Mouse (Mus musculus): Measurements from ENCODE around the gene Hfe2. TPM values are rescaled to one million over a fixed set of nuclear protein-coding genes. Genes with fewer than 3 reads are reported as not detected.
"Not testable (repeated sequence)": the region's sequence is repeated elsewhere in the genome, so short reads cannot be mapped to it uniquely, and the experiment has no call there.

Gene Hfe2
- polyA plus RNA-seq, 1 experiment from 2014 or later = 1.8 TPM

DNA sequence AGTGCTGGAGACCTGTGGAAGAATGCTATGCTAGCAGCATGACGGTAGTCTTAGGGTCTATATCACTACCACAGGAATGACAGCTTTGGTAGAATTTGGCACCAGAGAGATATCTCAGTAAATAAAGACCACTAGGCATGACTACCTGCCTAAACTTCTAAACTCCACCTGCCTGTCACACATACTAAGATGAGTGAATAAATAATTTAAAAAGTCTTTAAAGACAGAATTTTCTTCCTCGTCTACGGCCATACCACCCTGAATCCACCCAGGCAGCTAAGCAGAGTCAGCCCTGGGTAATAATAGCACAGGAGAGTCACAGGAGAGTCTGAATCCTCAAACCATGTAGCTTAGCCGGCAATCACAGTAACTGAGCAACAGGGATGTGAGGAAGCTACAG lies 40.1 kb upstream of the Hfe2 start:
- no peak overlapping the region for H3K27ac ChIP-seq (replicated peaks; ENCODE audit: low read depth, low read length)
- no peak overlapping the region for H3K4me2 ChIP-seq (ENCODE audit: low read depth, severe bottlenecking)
- WGBS = 79% methylated on average over 4 of the region's 4 CpGs
- H3K27me3 ChIP-seq (ENCODE audit: control insufficient read depth, insufficient read depth, low read length) = no peaks in the 10 kb centered on the region
- no peak overlapping the region for H3K4me3 ChIP-seq (ENCODE audit: low read depth, low read length)
- H3K9ac ChIP-seq (ENCODE audit: low read length) = 0 out of 2 replicates have a peak overlapping the region, but pooled peaks have one; percentile 0
- no peaks in the 10 kb centered on the region for H3K36me3 ChIP-seq (ENCODE audit: control insufficient read depth, insufficient read depth, low read length)
- peaks cover 3% of the 10 kb centered on the region; the same call in 1 of the 2 replicates for H3K4me1 ChIP-seq (ENCODE audit: control insufficient read depth, insufficient read depth, low read length)
- ATAC-seq (ENCODE audit: insufficient number of reproducible peaks, low FRiP score, low TSS enrichment, low read depth) (no peak), DNase-seq (ENCODE audit: low spot score) (no peak)
- H3K9me3 ChIP-seq (ENCODE audit: control insufficient read depth, low read length) = no peaks in the 10 kb centered on the region

- WGBS = 81% methylated on average over 2 of the region's 2 CpGs
- no peaks in the 10 kb centered on the region for H3K27me3 ChIP-seq (ENCODE audit: control insufficient read depth, insufficient read depth, low read length)
- no peaks in the 10 kb centered on the region for H3K9me3 ChIP-seq (ENCODE audit: control insufficient read depth, low read length)
- no peak overlapping the region for H3K27ac ChIP-seq (replicated peaks; ENCODE audit: low read depth, low read length)
- H3K4me3 ChIP-seq (ENCODE audit: low read depth, low read length) = no peak overlapping the region
- no peaks in the 10 kb centered on the region for H3K36me3 ChIP-seq (ENCODE audit: control insufficient read depth, insufficient read depth, low read length)
- DNase-seq (ENCODE audit: low spot score) (no peak), ATAC-seq (ENCODE audit: insufficient number of reproducible peaks, low FRiP score, low TSS enrichment, low read depth) (no peak)
- peaks cover 3% of the 10 kb centered on the region; the same call in 1 of the 2 replicates for H3K4me1 ChIP-seq (ENCODE audit: control insufficient read depth, insufficient read depth, low read length)
- 0 out of 2 replicates have a peak overlapping the region, but pooled peaks have one; percentile 0 for H3K9ac ChIP-seq (ENCODE audit: low read length)
- H3K4me2 ChIP-seq (ENCODE audit: low read depth, severe bottlenecking) = no peak overlapping the region
These were observed 39.6 kb upstream of the Hfe2 start for GRCm38 (mm10) chr3:96485361-96485760.

DNA sequence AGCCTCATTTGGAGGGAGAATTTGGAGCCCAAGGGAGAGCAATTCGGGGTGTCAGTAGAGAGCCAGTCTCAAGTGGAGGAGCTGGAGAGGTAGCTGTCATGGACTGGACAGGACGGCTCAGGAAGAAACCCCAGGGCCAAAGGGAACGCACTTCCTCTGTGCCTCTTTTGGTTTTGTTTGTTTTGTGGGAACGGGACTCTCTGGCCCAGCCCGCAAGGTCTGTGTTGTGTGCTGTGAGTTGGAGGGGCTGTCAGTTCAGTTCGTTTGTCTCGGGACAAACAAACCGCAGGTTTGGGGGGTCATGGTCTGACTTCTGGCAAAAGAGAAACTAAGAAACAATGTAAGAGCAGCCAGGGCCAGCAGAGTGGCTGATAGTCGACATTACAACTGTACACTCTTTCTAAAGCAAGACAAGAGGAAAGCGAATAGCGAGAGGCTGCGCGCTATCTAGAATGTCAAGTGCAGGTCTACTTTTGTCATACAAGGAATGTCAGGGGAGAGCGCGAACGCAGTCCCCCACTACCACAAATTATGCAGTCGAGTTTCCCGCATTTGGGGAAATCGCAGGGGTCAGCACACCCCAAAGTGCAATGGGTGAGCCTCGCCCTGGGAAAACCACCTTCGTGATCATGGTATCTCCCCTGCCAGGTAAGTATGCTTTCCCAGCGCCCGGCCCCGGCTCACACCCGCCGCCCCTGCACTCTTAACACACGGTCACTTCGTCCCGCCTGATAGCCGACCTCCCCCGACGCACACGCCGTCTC lies 38.7 kb upstream of the Hfe2 start:
- not testable (repeated sequence) for H3K36me3 ChIP-seq (ENCODE audit: control insufficient read depth, insufficient read depth, low read length); H3K9me3 ChIP-seq (ENCODE audit: control insufficient read depth, low read length); H3K4me1 ChIP-seq (ENCODE audit: control insufficient read depth, insufficient read depth, low read length); H3K4me3 ChIP-seq (ENCODE audit: low read depth, low read length); H3K27me3 ChIP-seq (ENCODE audit: control insufficient read depth, insufficient read depth, low read length); H3K4me2 ChIP-seq (ENCODE audit: low read depth, severe bottlenecking); H3K9ac ChIP-seq (ENCODE audit: low read length); H3K27ac ChIP-seq (replicated peaks; ENCODE audit: low read depth, low read length); DNase-seq (ENCODE audit: low spot score)
- WGBS = 0% methylated on average over 3 of the region's 34 CpGs
- ATAC-seq (ENCODE audit: insufficient number of reproducible peaks, low FRiP score, low TSS enrichment, low read depth) = peak; percentile 72

DNA sequence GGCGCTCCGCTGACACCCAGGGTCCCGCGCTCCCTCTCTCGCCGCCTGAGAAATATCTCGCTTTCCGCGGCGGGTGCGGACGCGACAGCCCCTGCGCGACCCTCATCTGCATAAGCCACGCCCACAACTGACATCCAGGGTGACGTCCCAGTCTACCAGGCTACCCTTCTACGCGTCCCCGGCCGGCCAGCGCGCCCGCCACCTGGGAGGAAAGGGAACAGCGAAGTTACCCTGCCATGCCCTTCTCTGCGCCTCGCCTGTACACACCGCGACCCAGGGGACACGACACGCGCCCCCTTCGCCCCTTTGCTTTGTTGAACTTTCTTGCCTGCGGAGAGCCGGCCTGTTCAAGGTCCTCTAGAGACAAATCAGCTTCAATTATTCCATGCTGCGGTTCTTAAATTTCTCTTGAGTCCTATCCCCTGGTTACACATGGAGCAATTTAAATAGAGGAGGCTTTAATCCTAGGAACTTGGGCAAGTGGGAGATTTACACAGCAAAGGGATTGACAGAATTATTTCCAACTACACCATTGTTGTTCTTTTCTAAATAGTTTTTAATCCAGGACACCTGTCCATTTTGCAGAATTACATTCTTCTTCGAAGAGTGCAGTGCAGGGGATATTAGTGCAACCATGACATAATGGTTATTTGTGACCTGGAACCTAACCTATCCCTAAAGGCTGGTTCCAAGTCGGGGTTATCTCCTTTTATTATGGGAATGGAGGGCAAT lies 38.0 kb upstream of the Hfe2 start:
- H3K4me1 ChIP-seq (ENCODE audit: control insufficient read depth, insufficient read depth, low read length); H3K4me3 ChIP-seq (ENCODE audit: low read depth, low read length); DNase-seq (ENCODE audit: low spot score); H3K9ac ChIP-seq (ENCODE audit: low read length); H3K27me3 ChIP-seq (ENCODE audit: control insufficient read depth, insufficient read depth, low read length); H3K9me3 ChIP-seq (ENCODE audit: control insufficient read depth, low read length); H3K36me3 ChIP-seq (ENCODE audit: control insufficient read depth, insufficient read depth, low read length); H3K27ac ChIP-seq (replicated peaks; ENCODE audit: low read depth, low read length): not testable (repeated sequence)
- peak overlapping the region; percentile 19; the same call in 1 of the 2 replicates for H3K4me2 ChIP-seq (ENCODE audit: low read depth, severe bottlenecking)
- peak; percentile 83 for ATAC-seq (ENCODE audit: insufficient number of reproducible peaks, low FRiP score, low TSS enrichment, low read depth)
- WGBS = 10% methylated on average over 5 of the region's 38 CpGs

DNA sequence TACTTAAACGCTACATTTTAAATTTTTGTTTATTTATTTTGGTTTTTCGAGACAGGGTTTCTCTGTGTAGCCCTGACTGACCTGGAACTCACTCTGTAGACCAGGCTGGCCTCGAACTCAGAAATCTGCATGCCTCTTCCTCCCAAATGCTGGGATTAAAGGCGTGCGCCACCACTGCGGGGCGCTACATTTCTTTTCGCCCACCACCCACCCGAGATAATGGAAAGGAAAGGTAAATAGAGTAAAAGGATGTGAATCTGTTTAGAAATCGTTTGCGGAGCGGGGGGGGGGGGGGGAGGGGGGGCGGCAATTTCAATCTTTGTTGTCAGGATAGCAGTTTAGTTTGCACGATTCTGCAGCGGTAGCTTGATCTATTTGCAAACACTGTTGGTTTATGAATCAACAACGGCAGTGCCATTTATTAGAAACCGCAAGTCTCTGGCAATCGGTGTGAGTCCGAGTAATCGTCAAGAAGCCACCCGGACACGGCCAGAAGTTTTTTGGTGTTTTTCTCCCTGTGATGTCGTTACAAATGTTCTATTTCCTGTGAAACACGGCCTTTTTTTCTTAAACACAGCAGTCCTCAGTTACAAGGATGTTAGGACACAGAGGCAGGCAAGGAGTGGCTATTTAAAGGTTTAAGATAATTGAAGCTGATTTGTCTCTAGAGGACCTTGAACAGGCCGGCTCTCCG lies 37.2 kb upstream of the Hfe2 start:
- DNase-seq (ENCODE audit: low spot score) = peak; percentile 50
- Histone ChIP-seq H3K36me3 (ENCODE audit: control insufficient read depth, insufficient read depth, low read length) (no peaks in the 10 kb centered on the region), H3K27me3 (ENCODE audit: control insufficient read depth, insufficient read depth, low read length) (no peaks in the 10 kb centered on the region), H3K4me2 (ENCODE audit: low read depth, severe bottlenecking) (peak overlapping the region; percentile 59), H3K4me3 (ENCODE audit: low read depth, low read length) (peak overlapping the region; percentile 19), H3K27ac (replicated peaks; ENCODE audit: low read depth, low read length) (peak overlapping the region; percentile 43; the same call in 1 of the 2 replicates), H3K4me1 (ENCODE audit: control insufficient read depth, insufficient read depth, low read length) (peaks cover 3% of the 10 kb centered on the region; the same call in 1 of the 2 replicates), H3K9me3 (ENCODE audit: control insufficient read depth, low read length) (no peaks in the 10 kb centered on the region), H3K9ac (ENCODE audit: low read length) (peak overlapping the region; percentile 18; the same call in 1 of the 2 replicates)
- 6% methylated on average over 26 of the region's 26 CpGs for WGBS
- no peak for ATAC-seq (ENCODE audit: insufficient number of reproducible peaks, low FRiP score, low TSS enrichment, low read depth)

DNA sequence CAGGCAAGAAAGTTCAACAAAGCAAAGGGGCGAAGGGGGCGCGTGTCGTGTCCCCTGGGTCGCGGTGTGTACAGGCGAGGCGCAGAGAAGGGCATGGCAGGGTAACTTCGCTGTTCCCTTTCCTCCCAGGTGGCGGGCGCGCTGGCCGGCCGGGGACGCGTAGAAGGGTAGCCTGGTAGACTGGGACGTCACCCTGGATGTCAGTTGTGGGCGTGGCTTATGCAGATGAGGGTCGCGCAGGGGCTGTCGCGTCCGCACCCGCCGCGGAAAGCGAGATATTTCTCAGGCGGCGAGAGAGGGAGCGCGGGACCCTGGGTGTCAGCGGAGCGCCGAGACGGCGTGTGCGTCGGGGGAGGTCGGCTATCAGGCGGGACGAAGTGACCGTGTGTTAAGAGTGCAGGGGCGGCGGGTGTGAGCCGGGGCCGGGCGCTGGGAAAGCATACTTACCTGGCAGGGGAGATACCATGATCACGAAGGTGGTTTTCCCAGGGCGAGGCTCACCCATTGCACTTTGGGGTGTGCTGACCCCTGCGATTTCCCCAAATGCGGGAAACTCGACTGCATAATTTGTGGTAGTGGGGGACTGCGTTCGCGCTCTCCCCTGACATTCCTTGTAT lies 36.6 kb upstream of the Hfe2 start:
- DNase-seq (ENCODE audit: low spot score); H3K9me3 ChIP-seq (ENCODE audit: control insufficient read depth, low read length); H3K36me3 ChIP-seq (ENCODE audit: control insufficient read depth, insufficient read depth, low read length); H3K27me3 ChIP-seq (ENCODE audit: control insufficient read depth, insufficient read depth, low read length); H3K4me1 ChIP-seq (ENCODE audit: control insufficient read depth, insufficient read depth, low read length); H3K9ac ChIP-seq (ENCODE audit: low read length): not testable (repeated sequence)
- Histone ChIP-seq H3K27ac (replicated peaks; ENCODE audit: low read depth, low read length) (peak overlapping the region; percentile 43; the same call in 1 of the 2 replicates), H3K4me2 (ENCODE audit: low read depth, severe bottlenecking) (peak overlapping the region; percentile 59), H3K4me3 (ENCODE audit: low read depth, low read length) (peak overlapping the region; percentile 19)
- ATAC-seq (ENCODE audit: insufficient number of reproducible peaks, low FRiP score, low TSS enrichment, low read depth) = peak; percentile 77
- 0% methylated on average over 1 of the region's 55 CpGs for WGBS

DNA sequence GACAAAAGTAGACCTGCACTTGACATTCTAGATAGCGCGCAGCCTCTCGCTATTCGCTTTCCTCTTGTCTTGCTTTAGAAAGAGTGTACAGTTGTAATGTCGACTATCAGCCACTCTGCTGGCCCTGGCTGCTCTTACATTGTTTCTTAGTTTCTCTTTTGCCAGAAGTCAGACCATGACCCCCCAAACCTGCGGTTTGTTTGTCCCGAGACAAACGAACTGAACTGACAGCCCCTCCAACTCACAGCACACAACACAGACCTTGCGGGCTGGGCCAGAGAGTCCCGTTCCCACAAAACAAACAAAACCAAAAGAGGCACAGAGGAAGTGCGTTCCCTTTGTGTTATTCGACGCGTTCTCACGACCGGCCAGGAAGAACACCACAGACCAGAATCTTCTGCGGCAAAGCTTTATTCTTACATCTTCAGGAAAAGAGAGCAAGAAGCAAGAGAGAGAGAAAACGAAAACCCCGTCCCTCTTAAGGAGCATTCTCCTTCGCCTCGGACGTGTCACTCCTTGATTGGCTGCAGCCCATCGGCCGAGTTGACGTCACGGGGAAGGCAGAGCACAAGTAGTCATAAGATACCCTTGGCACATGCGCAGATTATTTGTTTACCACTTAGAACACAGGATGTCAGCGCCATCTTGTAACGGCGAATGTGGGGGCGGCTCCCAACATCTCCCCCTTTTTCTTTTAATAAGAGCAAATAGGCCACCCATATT lies 35.9 kb upstream of the Hfe2 start:
- H3K27ac ChIP-seq (replicated peaks; ENCODE audit: low read depth, low read length) = peak overlapping the region; percentile 65; the same call in 1 of the 2 replicates
- ATAC-seq (ENCODE audit: insufficient number of reproducible peaks, low FRiP score, low TSS enrichment, low read depth) = peak; percentile 73
- not testable (repeated sequence) for H3K9me3 ChIP-seq (ENCODE audit: control insufficient read depth, low read length); H3K36me3 ChIP-seq (ENCODE audit: control insufficient read depth, insufficient read depth, low read length); DNase-seq (ENCODE audit: low spot score); H3K9ac ChIP-seq (ENCODE audit: low read length); H3K27me3 ChIP-seq (ENCODE audit: control insufficient read depth, insufficient read depth, low read length); H3K4me2 ChIP-seq (ENCODE audit: low read depth, severe bottlenecking); H3K4me3 ChIP-seq (ENCODE audit: low read depth, low read length); H3K4me1 ChIP-seq (ENCODE audit: control insufficient read depth, insufficient read depth, low read length)
- WGBS = under 1% methylated on average over 9 of the region's 31 CpGs
